Mouse (Mus musculus) CD4-positive, CD25-positive, alpha-beta regulatory T cell, adult 4 months (primary cell): ENCODE data around the gene Iqcc. TPM values are rescaled to one million over a fixed set of nuclear protein-coding genes. Genes with fewer than 3 reads are reported as not detected.
A peak's percentile ranks its signal among the peaks of the same experiment; 100 is the strongest.

Source experiments
- ATAC-seq: one replicate; pipeline ENCODE4 v1.8.0; 2017
- polyA plus RNA-seq, 2 experiments: library from polyadenylated mRNA; unstranded; fragments of 100-300 nt; shearing (Covaris generic); gene quantifications; one replicate each; pipeline ENCODE4 v1.2.1; 2017

Gene Iqcc
- 10 to 100 TPM; 48.4 to 68.7 TPM for polyA plus RNA-seq

- peak; percentile 89 for ATAC-seq
These were observed at the start of gene Iqcc for GRCm38 (mm10) chr4:129618786-129619691. Gene Iqcc (minus strand): TSS chr4:129619099.

DNA sequence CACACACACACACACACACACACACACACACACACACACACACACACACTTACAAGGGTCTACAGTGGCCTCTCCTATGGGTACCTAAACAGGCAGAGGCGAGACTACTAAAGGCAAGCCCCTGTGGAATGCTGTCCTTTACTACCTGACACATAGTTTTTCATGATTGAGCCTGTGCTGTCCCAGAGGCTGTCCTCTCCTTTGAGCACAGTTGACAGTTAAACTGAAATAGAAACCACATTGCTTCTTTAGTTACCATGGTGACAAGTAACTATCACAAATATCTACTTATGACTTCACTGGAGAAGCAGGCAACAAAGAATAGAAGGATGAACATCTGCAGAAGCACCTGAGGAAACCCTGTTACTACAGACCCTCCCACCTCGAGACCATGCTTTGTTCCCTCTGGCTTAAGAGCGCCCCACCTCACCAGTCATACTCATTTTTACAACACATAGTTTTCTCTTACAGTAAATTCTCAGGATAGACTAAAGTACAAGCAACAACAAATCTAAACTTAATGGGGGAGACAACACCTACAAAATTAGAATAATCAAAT is 43.4 kb upstream of the Iqcc start:
- no peak for ATAC-seq

GRCm38 (mm10) chr4:129661584-129661983 is 42.7 kb upstream of the Iqcc start:
- ATAC-seq: no peak

- ATAC-seq: no peak
These were observed 35.9 kb upstream of the Iqcc start for GRCm38 (mm10) chr4:129654770-129655169.

DNA sequence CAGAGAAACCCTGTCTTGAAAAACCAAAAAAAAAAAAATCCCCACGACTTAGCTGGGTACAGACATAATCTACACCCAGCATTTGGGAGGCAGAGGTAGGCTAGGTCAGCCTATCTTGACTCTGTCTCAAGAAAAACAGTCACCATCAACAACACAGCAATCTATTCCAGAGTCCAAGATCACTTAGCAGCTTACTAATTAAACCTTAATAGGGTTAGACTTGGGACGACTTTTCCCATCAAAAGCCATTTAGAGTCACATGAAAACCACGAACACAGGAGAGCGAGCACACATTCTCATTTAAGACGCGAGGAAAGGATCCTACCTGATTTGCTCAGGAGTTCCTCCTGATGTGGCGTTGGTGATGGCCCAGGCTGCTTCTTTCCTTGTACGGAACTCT is 31.5 kb upstream of the Iqcc start:
- ATAC-seq: no peak

DNA sequence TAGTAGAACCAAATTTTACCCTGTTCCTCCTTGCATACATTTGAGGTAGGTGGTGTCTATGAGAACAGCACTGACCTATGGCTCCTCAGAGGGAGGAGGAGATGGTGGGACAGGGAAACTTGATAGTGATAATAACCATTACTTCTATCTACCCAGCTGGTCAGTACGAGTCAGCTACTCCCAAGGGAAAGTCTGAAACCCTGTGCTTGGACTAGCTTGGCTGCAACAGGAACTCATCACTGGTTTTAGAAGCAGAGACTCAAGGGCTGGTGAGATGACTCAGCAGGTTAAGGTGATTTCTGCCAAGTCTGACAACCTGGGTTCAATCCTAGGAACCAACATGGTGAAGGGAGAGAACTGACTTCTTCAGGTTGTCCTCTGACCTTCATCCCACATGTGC is 29.8 kb upstream of the Iqcc start:
- ATAC-seq: no peak

- no peak for ATAC-seq
These were observed 26.3 kb upstream of the Iqcc start for GRCm38 (mm10) chr4:129645204-129645603.

- ATAC-seq: no peak
These were observed 22.9 kb upstream of the Iqcc start for GRCm38 (mm10) chr4:129641756-129642155.

DNA sequence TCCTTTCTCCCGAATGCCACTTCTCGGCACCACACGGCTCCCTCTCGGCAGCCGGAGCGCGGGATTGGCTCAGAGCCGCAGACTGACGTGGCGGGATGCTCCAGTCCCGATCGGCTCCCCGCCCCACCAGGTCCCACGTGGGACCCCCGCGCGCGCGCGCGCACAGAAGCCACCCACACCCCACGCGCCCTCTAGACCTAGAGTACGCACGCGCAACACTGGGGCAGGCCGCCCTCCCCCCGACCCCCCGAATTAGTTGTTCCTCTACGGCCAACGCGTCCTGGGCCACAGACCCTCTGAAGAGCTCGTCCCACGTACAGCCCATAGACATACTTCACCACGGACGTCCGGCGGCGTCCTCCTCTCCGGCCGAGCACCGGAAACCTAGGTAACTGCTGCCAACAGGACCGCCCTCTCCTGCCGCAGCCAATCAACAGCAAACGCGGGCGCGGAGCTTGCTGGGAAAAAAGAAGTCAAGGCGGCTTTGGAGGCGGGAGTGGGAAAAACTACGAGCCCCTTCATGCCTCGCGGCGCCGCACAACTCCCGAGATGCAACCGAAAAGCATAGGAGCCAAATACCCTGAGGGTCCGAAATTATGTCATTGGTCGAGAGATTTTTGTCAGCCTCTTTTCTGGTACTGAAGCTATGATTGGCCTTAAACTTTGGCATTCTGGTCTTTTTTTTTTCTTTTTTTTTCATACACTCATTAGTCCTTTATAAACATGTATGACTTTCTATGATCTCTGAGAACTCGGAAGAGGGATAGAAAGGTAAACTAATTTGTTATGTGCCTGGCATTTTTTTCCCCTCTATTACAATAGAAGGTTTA is 22.0 kb upstream of the Iqcc start, which contains the start of gene Txlna:
Gene Txlna, minus strand, starts transcription at position 428 of the 830 bp plus-strand sequence.
- peak; percentile 93 for ATAC-seq

DNA sequence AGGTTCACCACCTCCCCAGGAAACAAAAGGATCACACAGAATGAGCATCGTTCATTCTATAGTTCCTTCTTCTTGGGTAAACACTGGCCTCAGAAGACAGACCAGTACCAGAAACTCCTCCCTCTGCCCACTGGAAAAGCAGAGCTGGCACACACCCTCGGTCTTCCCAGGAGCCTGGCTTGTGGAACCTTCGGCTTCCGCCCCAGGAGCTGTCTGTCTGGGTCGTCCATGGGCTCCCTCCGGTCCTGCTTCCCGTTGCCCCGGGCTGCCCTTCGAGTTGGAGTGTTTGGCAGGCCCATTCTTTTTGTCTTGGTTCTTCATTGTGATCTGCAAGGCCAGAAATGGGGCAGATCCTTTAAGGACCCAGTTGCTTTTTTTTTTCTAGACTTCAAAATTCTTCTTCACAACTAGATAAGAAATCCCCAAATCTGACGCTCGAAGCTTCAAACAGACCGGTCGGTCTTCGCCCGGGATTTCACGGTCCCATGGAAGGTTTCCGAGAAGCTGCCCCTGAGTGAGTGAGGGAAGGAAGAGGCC is 21.3 kb upstream of the Iqcc start:
- no peak for ATAC-seq

DNA sequence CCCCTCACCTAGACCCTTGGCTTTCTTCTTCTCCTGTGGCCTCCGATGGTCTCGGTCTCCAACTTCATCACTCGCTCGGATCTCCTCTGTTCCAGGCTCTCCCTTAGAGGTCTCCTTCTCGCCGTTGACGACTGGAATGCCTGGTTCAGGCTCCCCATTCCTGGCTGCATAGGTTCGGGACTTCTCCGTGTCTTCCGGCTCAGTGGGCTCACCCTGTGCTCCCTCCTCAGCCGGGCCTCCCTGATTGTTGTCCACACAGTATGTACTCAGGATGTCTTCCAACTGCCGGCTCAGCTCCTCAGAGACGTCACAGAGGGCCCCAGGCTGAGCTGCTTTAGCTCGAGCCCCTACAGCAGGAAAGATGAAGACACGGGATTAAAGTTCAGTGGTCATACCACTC is 20.3 kb upstream of the Iqcc start:
- ATAC-seq: no peak

DNA sequence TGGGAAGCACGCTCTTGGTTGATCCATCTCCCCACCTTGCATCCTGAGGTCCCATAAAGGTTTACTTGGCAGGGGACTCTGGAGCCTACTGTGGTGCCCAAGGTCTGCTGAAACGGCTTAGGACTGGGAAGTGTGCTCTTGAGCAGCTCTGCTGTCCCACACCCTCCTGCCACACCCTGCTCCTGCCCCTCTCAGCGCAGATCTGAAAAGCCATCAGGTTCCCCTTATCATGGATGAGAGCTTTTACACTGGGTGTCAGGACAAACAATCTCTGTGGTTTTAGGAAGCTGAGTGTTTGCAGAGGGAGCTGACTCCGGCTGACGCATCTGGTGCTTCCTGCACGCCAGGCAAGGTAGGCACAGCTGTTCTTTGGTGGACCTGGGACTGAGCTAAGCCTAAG is 15.0 kb upstream of the Iqcc start:
- ATAC-seq: no peak

GRCm38 (mm10) chr4:129631867-129632266 is 13.0 kb upstream of the Iqcc start:
- ATAC-seq: no peak

- ATAC-seq: no peak
These were observed 12.0 kb upstream of the Iqcc start for GRCm38 (mm10) chr4:129630944-129631343.

- ATAC-seq: no peak
These were observed 7.1 kb upstream of the Iqcc start for GRCm38 (mm10) chr4:129626035-129626434.

DNA sequence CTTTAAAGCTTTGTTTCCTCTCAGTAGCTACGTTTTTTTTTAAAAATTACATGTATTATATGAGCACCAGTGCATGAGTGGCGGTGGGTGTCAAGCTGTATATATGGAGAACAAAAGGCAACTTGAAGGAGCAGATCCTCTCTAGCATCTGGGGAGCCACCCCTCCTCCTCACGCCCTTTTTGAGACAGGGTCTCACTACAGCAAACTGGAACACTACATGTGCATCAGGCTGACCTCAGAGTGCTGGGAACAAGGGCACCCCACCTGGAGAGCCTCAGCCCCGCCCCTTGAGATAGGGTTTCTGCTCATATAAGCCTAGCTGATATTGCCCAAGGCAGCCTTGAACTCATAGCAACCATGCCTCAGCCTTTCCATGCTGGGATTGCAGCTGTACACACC is 6.6 kb upstream of the Iqcc start:
- ATAC-seq: no peak

- peak; percentile 30 for ATAC-seq
These were observed 6.1 kb upstream of the Iqcc start for GRCm38 (mm10) chr4:129625029-129625370.

DNA sequence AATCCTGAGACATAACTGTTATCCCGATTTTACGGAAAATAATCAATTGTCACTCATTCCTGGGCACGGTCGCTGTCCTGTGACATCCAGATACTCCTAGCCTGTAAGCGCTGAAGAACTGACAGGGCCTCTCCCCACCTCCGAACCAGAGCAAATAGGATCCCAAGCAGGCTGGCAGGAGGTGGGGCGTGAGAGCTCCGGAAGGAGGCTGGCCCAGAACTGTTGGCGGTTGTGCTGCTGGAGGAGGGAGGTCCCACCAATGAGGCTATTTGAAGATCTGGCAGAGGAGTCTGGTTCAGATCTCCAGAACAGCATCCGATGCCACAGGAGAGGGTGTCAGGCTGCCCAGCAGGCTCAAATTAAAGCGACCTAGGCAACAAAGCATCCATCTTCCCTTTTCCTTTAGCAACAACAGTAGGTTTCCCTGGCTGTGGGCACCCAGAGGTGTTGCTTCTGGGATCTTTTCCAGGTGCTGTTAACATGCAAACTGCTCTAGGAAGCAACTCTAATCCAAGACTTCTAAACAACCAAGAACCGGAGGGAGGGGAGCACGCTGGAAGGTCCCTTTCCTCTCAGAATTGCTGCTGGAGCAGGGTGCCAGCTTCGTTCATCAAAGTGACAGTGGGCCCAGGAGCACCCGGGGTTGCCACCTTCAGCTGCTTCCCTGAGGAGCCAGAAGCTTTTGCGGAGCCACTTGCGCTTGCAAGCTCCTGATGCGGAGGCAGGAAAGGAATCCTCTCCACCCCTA is 5.6 kb upstream of the Iqcc start:
- peak; percentile 94 for ATAC-seq

DNA sequence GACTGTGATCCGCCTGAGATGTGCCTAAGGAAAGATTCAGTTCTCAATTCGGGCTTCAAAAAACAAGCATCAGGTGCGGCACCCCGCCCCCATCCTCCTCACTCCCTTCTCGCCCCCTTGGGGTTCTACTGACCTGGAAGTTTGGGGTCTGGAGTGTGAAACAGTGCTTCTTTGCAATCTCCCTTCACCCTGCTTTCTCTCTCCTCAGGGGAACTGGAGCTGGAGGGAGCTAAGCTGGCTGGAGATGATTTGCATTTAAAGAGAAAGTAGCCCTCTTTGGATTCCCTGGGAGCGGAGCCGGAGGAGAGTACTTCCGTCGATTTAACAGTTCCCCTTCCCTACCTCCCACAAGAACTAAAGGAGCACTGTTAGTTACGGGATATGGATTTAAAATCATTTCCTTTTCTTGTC is 4.8 kb upstream of the Iqcc start, which contains the start of gene Ccdc28b:
Gene Ccdc28b, minus strand, starts transcription at position 267 of the 411 bp plus-strand sequence.
- ATAC-seq: no peak

- no peak for ATAC-seq
These were observed 4.1 kb upstream of the Iqcc start for GRCm38 (mm10) chr4:129622803-129623535.

- ATAC-seq: no peak
These were observed 3.4 kb upstream of the Iqcc start for GRCm38 (mm10) chr4:129622120-129622802.
